13 mouse cellular contexts compared by ENCODE assay signal in the genomic region with DNA sequence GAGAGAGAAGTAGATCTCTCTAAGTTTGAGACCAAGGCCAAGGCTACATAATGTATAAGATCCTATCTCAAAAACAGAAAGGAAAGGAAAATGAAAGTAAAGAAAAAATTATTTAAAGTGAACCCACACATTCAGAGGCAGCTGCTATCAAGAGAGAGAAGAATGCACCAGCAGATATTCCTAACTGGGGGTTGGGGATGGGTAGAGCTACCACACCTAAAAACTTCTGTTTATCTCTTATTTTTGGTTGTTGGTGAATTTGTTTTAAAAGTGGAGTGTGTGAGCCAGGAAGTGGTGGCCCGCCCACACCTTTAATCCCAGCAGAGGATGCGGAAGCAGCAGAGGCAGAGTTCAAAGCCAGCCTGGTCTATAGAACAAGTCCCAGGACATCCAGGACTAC. TPM values are rescaled to one million over a fixed set of nuclear protein-coding genes. Genes with fewer than 3 reads are reported as not detected.
DNase-seq lines count a peak whose midpoint lies in the region; ATAC-seq and TF ChIP-seq lines count a peak whose summit lies in the region.
"Had no signal": no experiment of that assay in that cellular context is flagged by ENCODE, and none has a peak within 500 bp of the region (broad histone marks: within the 10 kb centered on the region; RNA-seq: fewer than 3 reads in every experiment).

No protein-coding gene starts in this region.

- no peak for DNase-seq in kidney, adult 8-10 months
- peak; percentile 47 for DNase-seq in c-Kit-positive CD71-positive TER-119-positive erythroid progenitor cells, embryonic 14.5 days (ENCODE audit: low spot score)
- DNase-seq in liver, embryonic 14.5 days (ENCODE audit: low read depth in 3 of 3, low spot score in 3 of 3) = peak; percentile 46 to 57 (median 54)
- peak; percentile 29 to 39 for DNase-seq in thymus, postnatal 10 days (ENCODE audit: low spot score in 2 of 2)
- DNase-seq in gastrocnemius, postnatal 14 days = no peak
- DNase-seq in MN1 (ENCODE audit: low spot score) = no peak
- DNase-seq: cerebellum, postnatal 36 days; heart, adult 2 months; heart, postnatal 36 days had no signal

- peaks cover 52% of the 10 kb centered on the region for H3K4me1 ChIP-seq in kidney, embryonic 15.5 days
- H3K4me1 ChIP-seq in liver, embryonic 14.5 days (replicated peaks; ENCODE audit: control insufficient read depth in 2 of 2, insufficient read depth in 2 of 2, low read length in 1 of 2) = peaks cover 28 to 33% of the 10 kb centered on the region in 2 experiments
- H3K4me1 ChIP-seq in hindbrain, embryonic 12.5 days = peaks cover 5% of the 10 kb centered on the region

- no peak for ATAC-seq in kidney, embryonic 15.5 days (replicated peaks; ENCODE audit: low FRiP score)
- ATAC-seq in liver, embryonic 14.5 days (ENCODE audit: insufficient read depth) = peak; percentile 59
- ATAC-seq in hindbrain, embryonic 12.5 days (ENCODE audit: low FRiP score) = no peak

- no peak overlapping the region for H3K9ac ChIP-seq in kidney, embryonic 15.5 days
- no peak overlapping the region for H3K9ac ChIP-seq in liver, embryonic 14.5 days (replicated peaks)
- H3K9ac ChIP-seq in hindbrain, embryonic 12.5 days = no peak overlapping the region
- H3K9ac ChIP-seq: limb, embryonic 15.5 days had no signal

- peak; percentile 62; the same call in 1 of the 2 replicates for TF ChIP-seq EP300 in liver, embryonic 14.5 days (IDR thresholded peaks at IDR 0.05; ENCODE audit: low read depth)

- no peaks in the 10 kb centered on the region for H3K36me3 ChIP-seq in kidney, embryonic 15.5 days
- H3K36me3 ChIP-seq in liver, embryonic 14.5 days (replicated peaks; ENCODE audit: control insufficient read depth, insufficient read depth, low read depth) = no peaks in the 10 kb centered on the region
- H3K36me3 ChIP-seq in hindbrain, embryonic 12.5 days = no peaks in the 10 kb centered on the region
- H3K36me3 ChIP-seq: limb, embryonic 15.5 days had no signal

- intact Hi-C loops in gastrocnemius, postnatal 14 days (cut with DNase I; ENCODE audit: low total_unique reads) = no loop called here

- peak overlapping the region; percentile 70 for H3K27ac ChIP-seq in kidney, embryonic 15.5 days
- peak overlapping the region; percentile 63 for H3K27ac ChIP-seq in liver, embryonic 14.5 days
- H3K27ac ChIP-seq in hindbrain, embryonic 12.5 days = no peak overlapping the region
- H3K27ac ChIP-seq: heart, adult 2 months; limb, embryonic 15.5 days; macrophage had no signal

- no peaks in the 10 kb centered on the region for H3K27me3 ChIP-seq in kidney, embryonic 15.5 days
- no peaks in the 10 kb centered on the region for H3K27me3 ChIP-seq in liver, embryonic 14.5 days (ENCODE audit: control insufficient read depth, insufficient read depth, low read length)
- no peaks in the 10 kb centered on the region for H3K27me3 ChIP-seq in hindbrain, embryonic 12.5 days
- H3K27me3 ChIP-seq: limb, embryonic 15.5 days had no signal

- WGBS in kidney, embryonic 15.5 days = 86% methylated on average over 2 of the region's 2 CpGs
- WGBS in liver, embryonic 14.5 days (ENCODE audit: insufficient replicate concordance) = 23% methylated on average over 2 of the region's 2 CpGs
- 94% methylated on average over 2 of the region's 2 CpGs for WGBS in hindbrain, embryonic 12.5 days

- H3K4me2 ChIP-seq in kidney, embryonic 15.5 days = no peak overlapping the region
- peak overlapping the region; percentile 52 for H3K4me2 ChIP-seq in liver, embryonic 14.5 days (ENCODE audit: low read depth)
- no peak overlapping the region for H3K4me2 ChIP-seq in hindbrain, embryonic 12.5 days (replicated peaks)
- H3K4me2 ChIP-seq: limb, embryonic 15.5 days had no signal

- no peaks in the 10 kb centered on the region for H3K9me3 ChIP-seq in kidney, embryonic 15.5 days (replicated peaks)
- H3K9me3 ChIP-seq in liver, embryonic 14.5 days (ENCODE audit: control insufficient read depth, low read length) = no peaks in the 10 kb centered on the region
- no peaks in the 10 kb centered on the region for H3K9me3 ChIP-seq in hindbrain, embryonic 12.5 days (replicated peaks)
- H3K9me3 ChIP-seq: limb, embryonic 15.5 days had no signal

- no peak for TF ChIP-seq CTCF in liver, embryonic 14.5 days (IDR thresholded peaks at IDR 0.05; ENCODE audit: low read depth)

- no peak overlapping the region for H3K4me3 ChIP-seq in kidney, embryonic 15.5 days (replicated peaks)
- H3K4me3 ChIP-seq in liver, embryonic 14.5 days (ENCODE audit: insufficient read depth in 1 of 2, low read depth in 2 of 2, low read length in 2 of 2) = no peak overlapping the region
- no peak overlapping the region for H3K4me3 ChIP-seq in hindbrain, embryonic 12.5 days
- H3K4me3 ChIP-seq: heart, adult 2 months; limb, embryonic 15.5 days had no signal

RNA-seq across cellular contexts. Expression of gene Eif3m, which starts 5.0 kb away (rescaled TPM):
- 338 and 372 TPM in 2 replicates for polyA plus RNA-seq in kidney, embryonic 15.5 days (2015; fragmentation: Nextera tagmentation; extraction: Ambion mirVana)
- 44.1 and 80.8 TPM in 2 replicates for polyA plus RNA-seq in liver, embryonic 14.5 days (2012; rRNA removed)
- 177 and 189 TPM in 2 replicates for polyA plus RNA-seq in liver, embryonic 14.5 days (2014; fragmentation: Nextera tagmentation; extraction: Ambion mirVana)
- total RNA-seq in gastrocnemius, postnatal 14 days (2021) = 100 to 1,000 TPM; 100 to 102 TPM
- polyA plus RNA-seq in hindbrain, embryonic 12.5 days (2016; fragmentation: Nextera tagmentation; extraction: Ambion mirVana) = 228 and 234 TPM in 2 replicates

Comparison
In these comparisons a context has a peak if more than half of its experiments do, and no peak if none do; other contexts are left out.
1. DNase-seq: peak in c-Kit-positive CD71-positive TER-119-positive erythroid progenitor cells, embryonic 14.5 days (single experiment), liver, embryonic 14.5 days (3 of 3) and thymus, postnatal 10 days (2 of 2); none in kidney, adult 8-10 months (0 of 2), gastrocnemius, postnatal 14 days (single experiment) and MN1 (single experiment).